Comparison of ENCODE assay signal across 19 mouse cellular contexts in genomic region chr6:31141486-31141885, GRCm38 (mm10).
A peak's percentile ranks its signal among the peaks of the same experiment; 100 is the strongest.
DNase-seq lines count a peak whose midpoint lies in the region; TF ChIP-seq lines count a peak whose summit lies in the region.
"Had no signal": no experiment of that assay in that cellular context is flagged by ENCODE, and none has a peak within 500 bp of the region (broad histone marks: within the 10 kb centered on the region; RNA-seq: fewer than 3 reads in every experiment).

No protein-coding gene starts in this region.

- DNase-seq in kidney, adult 2 months, result peak; percentile 67
- DNase-seq in kidney, postnatal 10 days, result no peak
- peak; percentile 45 for DNase-seq in lung, postnatal 10 days
- DNase-seq in lung, postnatal 4 days, result no peak
- DNase-seq in heart, embryonic 10.5 days (ENCODE audit: low spot score), result no peak
- peak; percentile 55 for DNase-seq in heart, postnatal 4 days
- no peak for DNase-seq in urinary bladder, postnatal 10 days (ENCODE audit: low spot score)
- DNase-seq: adrenal gland, adult 2 months; cerebellum, adult 8-10 months; liver, embryonic 13.5 days; thymus, postnatal 36 days had no signal

- TF ChIP-seq CTCF in kidney, adult 2 months (conservative IDR thresholded peaks at IDR 0.05; ENCODE audit: insufficient read depth, insufficient read length, low read depth, low read length), result no peak

- WGBS in kidney, adult 2 months, result 67% methylated on average over 6 of the region's 6 CpGs
- 59% methylated on average over 6 of the region's 6 CpGs for WGBS in heart, embryonic 10.5 days

- no peak overlapping the region for H3K4me3 ChIP-seq in kidney, adult 2 months (ENCODE audit: insufficient read depth, low read depth, low read length)
- no peak overlapping the region for H3K4me3 ChIP-seq in heart, embryonic 10.5 days
- H3K4me3 ChIP-seq: embryonic facial prominence, embryonic 10.5 days; forebrain, embryonic 12.5 days; heart, embryonic 15.5 days; limb, embryonic 12.5 days; liver, embryonic 13.5 days; midbrain, embryonic 13.5 days; neural tube, embryonic 13.5 days had no signal

- H3K9me3 ChIP-seq in heart, embryonic 10.5 days, result no peaks in the 10 kb centered on the region
- H3K9me3 ChIP-seq: embryonic facial prominence, embryonic 10.5 days; forebrain, embryonic 12.5 days; heart, embryonic 15.5 days; limb, embryonic 12.5 days; liver, embryonic 13.5 days; midbrain, embryonic 13.5 days; neural tube, embryonic 13.5 days had no signal

- H3K27me3 ChIP-seq in kidney, adult 2 months (replicated peaks; ENCODE audit: control insufficient read depth, insufficient read depth, low read length), result no peaks in the 10 kb centered on the region
- H3K27me3 ChIP-seq in heart, embryonic 10.5 days (ENCODE audit: insufficient read depth, poor library complexity, severe bottlenecking), result no peaks in the 10 kb centered on the region
- H3K27me3 ChIP-seq: forebrain, embryonic 12.5 days; heart, embryonic 15.5 days; limb, embryonic 12.5 days; liver, embryonic 13.5 days; midbrain, embryonic 13.5 days; neural tube, embryonic 13.5 days had no signal

- H3K4me1 ChIP-seq in kidney, adult 2 months (ENCODE audit: control insufficient read depth, insufficient read depth, low read length), result peaks cover 14% of the 10 kb centered on the region; the same call in 1 of the 2 replicates
- H3K4me1 ChIP-seq in heart, embryonic 10.5 days, result peaks cover 16% of the 10 kb centered on the region
- H3K4me1 ChIP-seq: embryonic facial prominence, embryonic 10.5 days; forebrain, embryonic 12.5 days; limb, embryonic 12.5 days; liver, embryonic 13.5 days; midbrain, embryonic 13.5 days; neural tube, embryonic 13.5 days had no signal

- H3K36me3 ChIP-seq in kidney, adult 2 months (ENCODE audit: control insufficient read depth, insufficient read depth, low read length), result no peaks in the 10 kb centered on the region; the same call in 1 of the 2 replicates
- H3K36me3 ChIP-seq in heart, embryonic 10.5 days, result peaks cover 5% of the 10 kb centered on the region; the same call in 1 of the 2 replicates
- H3K36me3 ChIP-seq: embryonic facial prominence, embryonic 10.5 days; forebrain, embryonic 12.5 days; heart, embryonic 15.5 days; limb, embryonic 12.5 days; liver, embryonic 13.5 days; midbrain, embryonic 13.5 days; neural tube, embryonic 13.5 days had no signal

- no peak overlapping the region for H3K27ac ChIP-seq in kidney, adult 2 months (ENCODE audit: insufficient read depth, low read depth, low read length)
- H3K27ac ChIP-seq in heart, embryonic 10.5 days, result peak overlapping the region; percentile 69
- H3K27ac ChIP-seq: embryonic facial prominence, embryonic 10.5 days; forebrain, embryonic 12.5 days; heart, embryonic 15.5 days; hindbrain, embryonic 14.5 days; kidney, postnatal 0 days; limb, embryonic 12.5 days; liver, embryonic 13.5 days; midbrain, embryonic 13.5 days; neural tube, embryonic 13.5 days had no signal

- TF ChIP-seq POLR2A in kidney, adult 2 months (IDR thresholded peaks at IDR 0.05; ENCODE audit: low read depth, low read length), result no peak

Comparison
In these comparisons a context has a peak if more than half of its experiments do, and no peak if none do; other contexts are left out.
1. DNase-seq: peak in kidney, adult 2 months (single experiment), lung, postnatal 10 days (single experiment) and heart, postnatal 4 days (single experiment); none in kidney, postnatal 10 days (single experiment), lung, postnatal 4 days (0 of 2), heart, embryonic 10.5 days (single experiment) and urinary bladder, postnatal 10 days (single experiment).